Mouse (Mus musculus) embryonic fibroblast, embryonic 13.5 days (primary cell): ENCODE measurements around the gene Ctnna2.

Source experiments
- CTCF ChIP-seq: IDR thresholded peaks from 2 replicates; pipeline ENCODE4 v1.5.1; 2011; ENCODE audit warnings: mild to moderate bottlenecking, control low read depth, low read length, moderate library complexity, borderline replicate concordance; ENCODE audit not compliant: insufficient read depth
- POLR2A ChIP-seq: IDR thresholded peaks from 2 replicates; pipeline ENCODE4 v1.6.1; 2011; ENCODE audit warnings: low read depth, mild to moderate bottlenecking, control low read depth, low read length, moderate library complexity

DNA sequence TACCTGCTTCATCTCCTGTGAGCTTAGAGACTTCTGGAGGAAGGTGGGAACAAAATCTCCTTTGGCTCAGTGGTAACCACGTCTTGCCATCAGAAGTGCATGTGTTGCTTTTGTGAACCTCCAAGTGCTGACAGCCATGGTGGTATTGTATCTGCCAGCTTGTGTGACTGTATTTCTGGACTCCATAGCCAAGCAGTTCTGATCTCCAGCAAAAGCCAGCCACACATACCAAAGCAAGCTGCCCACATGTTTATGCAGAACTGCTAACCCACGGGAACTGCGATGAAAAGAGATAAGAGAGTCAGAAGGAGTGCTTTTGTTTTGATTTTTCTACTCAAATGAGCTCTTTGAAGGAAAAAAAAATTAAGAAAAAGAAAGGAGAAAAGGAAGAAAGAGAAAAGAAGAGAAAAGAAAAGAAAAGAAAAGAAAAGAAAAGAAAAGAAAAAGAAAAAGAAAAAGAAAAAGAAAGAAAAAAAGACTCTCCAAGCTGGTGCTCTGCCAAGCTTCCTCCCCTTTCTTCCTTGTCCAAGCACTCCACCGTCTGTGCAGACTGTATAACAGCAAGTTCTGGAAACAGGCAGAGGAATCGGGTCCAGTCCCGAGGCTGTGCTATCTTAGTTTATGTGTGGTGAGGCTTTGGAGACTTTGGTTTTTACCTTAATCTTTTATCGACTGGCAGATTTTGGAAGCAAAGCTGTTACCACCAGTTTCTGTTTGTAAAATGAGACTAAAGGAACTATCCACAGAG is 722.0 kb downstream of the Ctnna2 start:
- peak; percentile 32; the same call in 1 of the 2 replicates for TF ChIP-seq CTCF
- TF ChIP-seq POLR2A: no peak
